Mouse (Mus musculus) liver, embryonic 16.5 days (tissue): ENCODE data around the gene Zbed5. TPM values are rescaled to one million over a fixed set of nuclear protein-coding genes. Genes with fewer than 3 reads are reported as not detected.

ENCODE experiments used
- ATAC-seq: fragments of 200-750 bp; cut with Nextera tagmentation; 2 replicates; pipeline ENCODE4 v1.8.0; 2017; ENCODE audit warnings: low read depth, mild to moderate bottlenecking, moderate number of reproducible peaks, moderate library complexity
- H3K27ac ChIP-seq: fragments of 300-500 bp; sonication (generic); 2 replicates; pipeline ENCODE4 v1.5.1; 2014; ENCODE audit warnings: mild to moderate bottlenecking, low read length
- H3K27me3 ChIP-seq: fragments of 300-500 bp; sonication (generic); 2 replicates; pipeline ENCODE4 v1.6.1; 2014; ENCODE audit warnings: low read depth, low read length, mixed read lengths; ENCODE audit not compliant: control insufficient read depth, insufficient read depth
- H3K36me3 ChIP-seq: fragments of 300-500 bp; sonication (generic); 2 replicates; pipeline ENCODE4 v1.6.1; 2014; ENCODE audit warnings: mild to moderate bottlenecking; ENCODE audit not compliant: control insufficient read depth, insufficient read depth
- H3K4me1 ChIP-seq: fragments of 300-500 bp; sonication (generic); 2 replicates; pipeline ENCODE4 v1.6.1; 2014; ENCODE audit warnings: low read depth, low read length, mixed read lengths; ENCODE audit not compliant: control insufficient read depth
- H3K4me2 ChIP-seq: fragments of 300-500 bp; sonication (generic); 2 replicates; pipeline ENCODE4 v1.6.1; 2014; ENCODE audit warnings: low read depth, low read length, mixed read lengths
- H3K4me3 ChIP-seq: fragments of 300-500 bp; sonication (generic); 2 replicates; pipeline ENCODE4 v1.5.1; 2014; ENCODE audit warnings: low read depth, mild to moderate bottlenecking, low read length
- H3K9ac ChIP-seq: fragments of 300-500 bp; sonication (generic); 2 replicates; pipeline ENCODE4 v1.6.1; 2014; ENCODE audit warnings: low read depth, low read length
- H3K9me3 ChIP-seq: fragments of 300-500 bp; sonication (generic); replicated peaks from 2 replicates; pipeline ENCODE4 v1.6.1; 2016; ENCODE audit warnings: low read length; ENCODE audit not compliant: control insufficient read depth
- WGBS: fragments of 180-500 bp; shearing (Covaris S2); extraction: QIAGEN DNeasy Blood & Tissue Kit; methylation state at CpG from one replicate; pipeline ENCODE4 v1.1.7; 2014; ENCODE audit not compliant: insufficient replicate concordance; 5-methylcytosine and 5-hydroxymethylcytosine counted together
- polyA plus RNA-seq: library from polyadenylated mRNA; unstranded; fragments of >200 nt; fragmentation: Nextera tagmentation; extraction: Ambion mirVana; gene quantifications from 2 replicates; pipeline ENCODE4 v1.2.1, GENCODE M21; 2015

The Zbed5 gene
- polyA plus RNA-seq, 1 experiment from 2014 or later, result 0.61 TPM

- no peak for ATAC-seq
- 74% methylated on average over 19 of the region's 19 CpGs for WGBS
- H3K9ac ChIP-seq, result no peak overlapping the region
These were observed 26.1 kb upstream of the Zbed5 start for GRCm38 (mm10) chr5:129869238-129869995.

GRCm38 (mm10) chr5:129871238-129871637 is 24.3 kb upstream of the Zbed5 start:
- Histone ChIP-seq H3K4me3 (no peak overlapping the region), H3K9ac (no peak overlapping the region), H3K27ac (no peak overlapping the region), H3K36me3 (no peaks in the 10 kb centered on the region), H3K9me3 (no peaks in the 10 kb centered on the region), H3K4me1 (no peaks in the 10 kb centered on the region), H3K27me3 (no peaks in the 10 kb centered on the region), H3K4me2 (no peak overlapping the region)
- WGBS, result 68% methylated on average over 2 of the region's 2 CpGs
- no peak for ATAC-seq

More at GRCm38 (mm10) chr5:129869238-129869995, 26.1 kb upstream of the Zbed5 start:
- H3K27ac ChIP-seq, result no peak overlapping the region
- no peaks in the 10 kb centered on the region for H3K9me3 ChIP-seq
- no peaks in the 10 kb centered on the region for H3K36me3 ChIP-seq
- H3K4me3 ChIP-seq, result no peak overlapping the region
- peaks cover under 1% of the 10 kb centered on the region for H3K4me1 ChIP-seq
- H3K4me2 ChIP-seq, result no peak overlapping the region
- H3K27me3 ChIP-seq, result no peaks in the 10 kb centered on the region

GRCm38 (mm10) chr5:129873942-129874341 is 21.6 kb upstream of the Zbed5 start:
- H3K27ac ChIP-seq, result no peak overlapping the region
- H3K9ac ChIP-seq, result no peak overlapping the region
- no peak overlapping the region for H3K4me3 ChIP-seq
- ATAC-seq, result no peak
- no peaks in the 10 kb centered on the region for H3K36me3 ChIP-seq
- H3K4me1 ChIP-seq, result no peaks in the 10 kb centered on the region; the same call in 1 of the 2 replicates
- no peaks in the 10 kb centered on the region for H3K27me3 ChIP-seq
- 71% methylated on average over 12 of the region's 12 CpGs for WGBS
- no peaks in the 10 kb centered on the region for H3K9me3 ChIP-seq
- H3K4me2 ChIP-seq, result no peak overlapping the region

- no peaks in the 10 kb centered on the region; the same call in 1 of the 2 replicates for H3K36me3 ChIP-seq
- H3K4me1 ChIP-seq, result no peaks in the 10 kb centered on the region; the same call in 1 of the 2 replicates
- no peak for ATAC-seq
- H3K9ac ChIP-seq, result no peak overlapping the region
- H3K27me3 ChIP-seq, result no peaks in the 10 kb centered on the region
- 60% methylated on average over 11 of the region's 11 CpGs for WGBS
- no peaks in the 10 kb centered on the region for H3K9me3 ChIP-seq
- H3K4me2 ChIP-seq, result no peak overlapping the region
- H3K4me3 ChIP-seq, result no peak overlapping the region
- H3K27ac ChIP-seq, result no peak overlapping the region
These were observed 20.4 kb upstream of the Zbed5 start for GRCm38 (mm10) chr5:129875098-129875497.

- Histone ChIP-seq H3K4me1 (no peaks in the 10 kb centered on the region; the same call in 1 of the 2 replicates), H3K4me2 (no peak overlapping the region), H3K9ac (no peak overlapping the region), H3K27ac (no peak overlapping the region), H3K27me3 (no peaks in the 10 kb centered on the region), H3K4me3 (no peak overlapping the region), H3K9me3 (no peaks in the 10 kb centered on the region), H3K36me3 (peaks cover 18% of the 10 kb centered on the region)
- WGBS, result 57% methylated on average over 9 of the region's 9 CpGs
- ATAC-seq, result no peak
These were observed 17.6 kb upstream of the Zbed5 start for GRCm38 (mm10) chr5:129877731-129878455.

GRCm38 (mm10) chr5:129878946-129879345 is 16.6 kb upstream of the Zbed5 start:
- no peak overlapping the region for H3K4me3 ChIP-seq
- peaks cover 25% of the 10 kb centered on the region for H3K36me3 ChIP-seq
- WGBS, result 49% methylated on average over 2 of the region's 2 CpGs
- no peaks in the 10 kb centered on the region for H3K27me3 ChIP-seq
- H3K9ac ChIP-seq, result no peak overlapping the region
- H3K4me2 ChIP-seq, result no peak overlapping the region
- peak; percentile 72 for ATAC-seq
- no peaks in the 10 kb centered on the region for H3K9me3 ChIP-seq
- H3K27ac ChIP-seq, result no peak overlapping the region
- H3K4me1 ChIP-seq, result no peaks in the 10 kb centered on the region; the same call in 1 of the 2 replicates

GRCm38 (mm10) chr5:129879888-129880287 is 15.6 kb upstream of the Zbed5 start:
- no peaks in the 10 kb centered on the region for H3K27me3 ChIP-seq
- H3K4me3 ChIP-seq, result no peak overlapping the region
- H3K27ac ChIP-seq, result no peak overlapping the region
- 61% methylated on average over 3 of the region's 3 CpGs for WGBS
- H3K36me3 ChIP-seq, result peaks cover 32% of the 10 kb centered on the region
- no peak overlapping the region for H3K9ac ChIP-seq
- no peak for ATAC-seq
- no peak overlapping the region for H3K4me2 ChIP-seq
- no peaks in the 10 kb centered on the region for H3K9me3 ChIP-seq
- no peaks in the 10 kb centered on the region; the same call in 1 of the 2 replicates for H3K4me1 ChIP-seq

GRCm38 (mm10) chr5:129886271-129886670 is 9.3 kb upstream of the Zbed5 start:
- H3K9me3 ChIP-seq, result no peaks in the 10 kb centered on the region
- peaks cover 17% of the 10 kb centered on the region for H3K4me1 ChIP-seq
- peak overlapping the region; percentile 79 for H3K9ac ChIP-seq
- no peaks in the 10 kb centered on the region for H3K27me3 ChIP-seq
- peak overlapping the region; percentile 72 for H3K4me3 ChIP-seq
- peaks cover 22% of the 10 kb centered on the region for H3K36me3 ChIP-seq
- WGBS, result 7% methylated on average over 10 of the region's 10 CpGs
- no peak for ATAC-seq
- peak overlapping the region; percentile 94 for H3K27ac ChIP-seq
- peak overlapping the region; percentile 88 for H3K4me2 ChIP-seq
